Mouse (Mus musculus) left cerebral cortex, postnatal 36 days (tissue): ENCODE data around the gene Srd5a1. TPM values are rescaled to one million over a fixed set of nuclear protein-coding genes. Genes with fewer than 3 reads are reported as not detected.
"Not testable (repeated sequence)": the region's sequence is repeated elsewhere in the genome, so short reads cannot be mapped to it uniquely, and the experiment has no call there.

ENCODE experiments used
- DNase-seq, 2 experiments: peaks; one replicate each; pipeline ENCODE4 v3.0.0; 2021 to 2022; ENCODE audit warnings: low spot score in 2 of 2, mixed read lengths in 1 of 2
- intact Hi-C: fragments of 180-260 bp; cut with DNase I; formaldehyde crosslinking; loops from one replicate; pipeline ENCODE4 v1.15.1; 2025
- total RNA-seq, 2 experiments: library from RNA; stranded (reverse); gene quantifications; 2 replicates each; pipeline ENCODE4 v1.2.3; 2021

The Srd5a1 gene
- total RNA-seq, 2 experiments from 2014 or later, result 8.8 to 12.5 TPM

DNA sequence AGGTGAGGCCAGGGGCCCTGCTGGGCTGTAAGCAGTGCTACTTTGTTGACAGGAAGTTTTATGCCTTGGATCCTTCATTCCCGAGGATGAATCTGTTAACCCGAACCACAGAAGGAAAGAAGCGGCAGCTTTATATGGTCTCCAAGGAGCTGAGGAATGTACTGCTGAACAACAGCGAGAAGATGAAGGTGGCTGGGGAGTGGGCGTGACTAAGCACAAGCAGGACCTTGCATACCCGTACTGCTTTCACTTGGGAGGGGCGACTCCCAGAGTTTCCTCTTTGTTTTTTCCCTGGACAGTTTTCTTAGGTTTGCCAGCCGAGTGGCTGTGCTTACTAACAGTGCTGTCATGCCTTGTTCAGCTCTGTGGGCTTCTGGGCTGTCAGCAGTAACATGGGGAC, 19.3 kb upstream of the Srd5a1 start:
- DNase-seq, result no peak
- intact Hi-C loops, result no loop called here

DNA sequence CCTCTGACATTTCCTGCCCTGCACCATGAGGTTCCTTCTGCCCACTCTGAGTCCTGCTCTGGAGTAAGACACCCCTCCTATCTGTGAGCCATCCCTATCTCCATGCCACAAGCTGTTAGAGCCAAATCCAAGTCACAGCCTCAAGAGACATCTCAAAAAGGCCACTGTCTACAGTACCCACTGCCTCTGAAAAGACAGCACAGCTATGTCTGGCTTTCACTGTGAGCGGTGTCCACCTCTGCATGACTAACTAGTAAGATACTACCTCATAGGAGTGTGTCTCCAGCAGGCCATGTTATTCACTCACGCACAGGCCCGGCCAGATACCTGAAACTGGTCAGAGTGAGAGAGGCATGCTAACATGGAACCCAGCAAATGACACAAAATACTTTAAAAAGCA, 16.7 kb upstream of the Srd5a1 start:
- DNase-seq, result no peak
- intact Hi-C loops, result no loop called here

DNA sequence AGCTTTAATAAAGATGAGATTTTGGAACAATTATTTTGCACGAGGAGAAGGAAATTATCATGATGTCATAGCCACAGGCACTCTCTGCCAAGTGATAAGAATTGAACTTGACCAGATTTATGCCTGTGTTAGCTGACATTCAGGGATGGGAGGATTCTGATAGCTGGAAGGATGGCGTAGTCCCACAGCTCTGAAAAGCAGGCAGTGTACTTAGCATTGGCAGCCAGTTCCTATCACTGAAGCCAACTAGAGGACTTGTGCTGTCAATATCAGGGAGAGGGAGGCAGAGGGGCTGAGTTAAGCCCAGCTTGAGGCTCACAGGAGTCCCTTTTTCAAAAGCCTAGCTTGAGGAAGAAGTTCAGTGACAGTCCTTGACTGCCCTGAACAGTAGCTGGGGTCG, 13.3 kb upstream of the Srd5a1 start:
- intact Hi-C loops, result no loop called here
- no peak for DNase-seq

DNA sequence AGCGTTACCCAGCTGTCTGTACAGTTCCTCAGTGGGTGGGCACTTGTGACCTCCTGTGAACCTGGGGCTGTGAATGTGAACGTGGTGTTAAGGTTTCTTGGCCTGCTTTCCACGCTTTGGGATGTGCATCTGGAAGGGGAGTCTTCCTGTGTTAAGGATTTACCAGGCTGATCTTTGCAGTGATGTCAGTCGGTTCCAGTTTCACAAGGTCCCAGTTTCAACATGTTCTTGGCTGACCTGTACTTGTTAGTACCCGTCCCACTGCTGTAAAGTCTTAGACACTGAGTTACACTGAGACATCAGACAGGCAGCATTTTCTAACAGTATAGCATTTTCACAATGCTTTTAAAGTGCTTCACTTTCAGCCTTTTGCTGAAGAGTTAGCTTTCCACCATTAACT, 12.6 kb upstream of the Srd5a1 start:
- no peak for DNase-seq

DNA sequence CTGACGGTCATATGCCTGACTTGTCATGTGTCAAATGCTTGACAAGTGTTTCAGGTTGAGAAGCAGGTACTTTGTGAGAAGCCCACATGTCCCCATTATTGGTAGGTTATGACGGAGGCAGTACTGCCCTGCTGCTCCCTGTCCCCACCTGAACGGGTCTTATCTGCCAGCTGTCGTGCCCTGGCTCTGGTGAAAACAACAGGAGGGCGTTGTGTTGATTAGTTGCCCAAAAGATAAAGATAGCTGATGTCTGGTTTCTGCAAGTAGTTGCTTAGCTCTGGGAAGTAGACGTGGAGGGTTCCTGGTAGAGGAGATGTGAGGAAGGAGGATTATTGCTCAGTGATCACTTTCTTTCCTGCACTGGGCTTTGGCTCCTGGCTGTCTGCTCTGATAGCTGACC, 5.5 kb upstream of the Srd5a1 start:
- intact Hi-C loops, result loop anchor here (10.0 kb wide), 2 partner anchors 112 to 1032 kb away; partner anchors contain the start of genes Fastkd3 and Mtrr
- DNase-seq, result no peak

More for the DNA sequence above, 12.6 kb upstream of the Srd5a1 start:
- intact Hi-C loops, result no loop called here

DNA sequence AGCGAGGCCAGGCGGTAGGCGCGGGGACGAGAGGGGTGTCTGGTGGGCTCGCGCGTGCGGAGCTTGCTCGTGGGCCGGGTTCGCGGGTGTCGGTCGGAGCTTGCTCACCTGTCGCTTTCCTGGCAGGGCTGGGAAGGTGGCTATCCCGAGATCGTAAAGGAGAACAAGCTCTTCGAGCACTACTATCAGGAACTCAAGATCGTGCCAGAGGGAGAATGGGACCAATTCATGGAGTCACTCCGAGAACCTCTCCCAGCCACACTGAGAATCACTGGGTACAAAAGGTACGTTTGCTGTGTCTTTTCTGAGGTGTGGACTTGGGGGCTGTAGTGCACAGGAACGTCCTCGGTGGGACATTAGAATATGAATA, 918 bp upstream of the Srd5a1 start:
- DNase-seq, result no peak

DNA sequence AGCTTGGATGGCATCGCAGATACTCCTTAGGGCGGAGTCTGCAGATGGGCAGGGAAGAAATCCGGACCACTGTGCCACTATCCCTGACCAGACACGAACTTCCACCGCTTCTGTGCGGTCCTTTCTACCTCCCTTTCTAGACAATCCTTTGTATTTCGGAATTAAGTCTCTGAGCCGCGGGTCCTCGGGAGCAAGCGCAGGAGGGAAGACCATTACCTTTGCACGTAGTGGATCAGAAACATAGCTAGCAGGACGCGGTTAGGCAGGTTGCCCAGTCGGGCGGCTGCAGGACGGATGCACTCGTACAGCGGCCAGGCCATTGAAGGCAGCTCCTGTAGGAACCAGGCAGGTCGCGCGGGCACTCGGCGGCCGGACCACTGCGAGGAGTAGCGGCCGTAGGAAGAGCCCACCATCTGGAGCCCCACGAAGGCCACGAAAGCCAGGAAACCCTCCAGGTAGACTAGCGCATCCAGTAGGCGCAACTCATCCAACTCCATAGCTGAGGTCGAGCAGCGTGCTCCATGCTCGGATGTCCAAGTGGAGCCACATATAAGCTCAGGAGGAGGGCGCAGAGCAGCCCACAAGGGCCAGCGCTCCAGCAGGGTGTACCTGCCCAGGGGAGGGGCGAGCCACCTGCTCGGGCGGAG, 368 bp downstream of the Srd5a1 start:
- intact Hi-C loops, result loop anchor here (5.0 to 10.0 kb wide), 4 partner anchors 59 to 1026 kb away; partner anchors contain the start of genes Fastkd3 and Mtrr
- peak in 1 of 2 experiments; percentile 10 for DNase-seq

More for the DNA sequence above, 918 bp upstream of the Srd5a1 start:
- intact Hi-C loops, result loop anchor here (5.0 to 10.0 kb wide), 4 partner anchors 60 to 1027 kb away; partner anchors contain the start of genes Fastkd3 and Mtrr

DNA sequence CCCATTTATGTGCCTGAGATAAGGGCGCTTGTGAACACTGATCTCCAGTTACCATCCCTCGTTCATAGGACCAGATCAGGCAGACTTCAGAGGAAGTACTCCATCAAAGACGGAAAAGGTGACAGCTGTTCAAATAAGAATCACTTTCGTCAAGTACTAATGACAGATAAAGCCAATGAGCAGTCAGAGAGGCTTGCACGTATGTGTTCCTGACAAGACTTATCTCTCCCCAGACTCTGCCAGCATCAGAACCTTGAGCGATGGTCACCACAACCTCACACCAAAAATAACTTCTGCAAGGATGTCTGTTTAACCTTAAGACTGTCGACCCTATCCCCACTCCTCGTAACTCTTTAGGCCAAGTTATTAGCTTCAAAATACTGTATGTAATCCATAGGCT, 2.5 kb downstream of the Srd5a1 start:
- DNase-seq, result no peak
- intact Hi-C loops, result no loop called here

DNA sequence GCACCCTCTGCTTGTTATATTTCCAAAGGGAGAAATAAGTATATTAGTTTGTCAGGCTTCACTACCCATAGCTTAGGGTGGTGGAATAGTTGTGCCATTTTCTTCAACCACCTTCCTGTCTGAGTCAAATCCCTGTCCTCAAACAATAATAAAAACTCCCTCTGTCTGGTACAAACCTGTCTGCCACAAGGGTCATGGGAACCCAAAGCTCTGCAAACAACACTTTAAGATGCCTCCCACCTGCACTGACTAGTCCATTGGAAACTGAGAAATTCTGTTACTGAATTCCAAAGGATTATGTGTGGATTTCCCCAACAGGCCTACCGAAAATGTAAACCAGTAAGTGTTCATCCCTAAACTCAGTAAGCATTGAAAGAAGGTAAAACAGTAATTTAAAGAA, 6.6 kb downstream of the Srd5a1 start:
- intact Hi-C loops, result no loop called here
- no peak for DNase-seq

DNA sequence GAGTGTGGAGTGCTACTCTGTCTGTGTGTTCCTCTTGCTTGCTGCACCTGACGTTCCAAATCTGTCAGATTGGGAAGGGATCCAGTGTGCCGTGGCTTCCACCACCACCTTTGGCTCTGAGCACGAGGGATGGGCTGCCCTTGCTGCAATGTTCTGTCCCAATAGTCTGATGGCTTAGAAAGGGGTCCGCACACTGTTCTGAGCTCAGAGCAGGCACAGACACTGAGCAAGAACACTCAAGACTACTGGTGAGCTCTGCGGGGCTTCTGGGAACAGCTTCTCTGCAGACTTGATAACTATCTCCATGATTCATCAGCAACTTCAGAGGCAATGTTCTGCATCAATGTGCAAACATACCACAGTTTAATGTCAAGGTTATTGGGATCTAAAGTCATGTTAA, 9.9 kb downstream of the Srd5a1 start:
- intact Hi-C loops, result no loop called here
- DNase-seq, result no peak

DNA sequence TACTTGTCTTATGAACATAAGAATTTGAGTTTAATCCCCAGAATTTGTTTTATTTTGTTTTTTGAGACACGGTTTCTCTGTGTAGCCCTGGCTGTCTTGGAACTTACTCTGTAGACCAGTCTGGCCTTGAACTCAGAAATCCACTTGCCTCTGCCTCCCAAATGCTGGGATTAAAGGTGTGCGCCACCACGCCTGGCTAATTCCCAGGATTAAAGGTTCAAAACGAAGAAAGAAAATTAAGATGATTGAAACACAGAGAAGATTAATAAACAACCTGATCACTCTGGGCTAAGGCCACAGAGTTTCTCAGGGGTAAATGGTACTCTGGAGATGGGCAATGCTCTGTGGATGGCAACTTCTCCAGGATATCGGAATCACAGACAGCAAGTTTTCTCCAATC, 10.4 kb downstream of the Srd5a1 start:
- DNase-seq, intact Hi-C loops: not testable (repeated sequence)

DNA sequence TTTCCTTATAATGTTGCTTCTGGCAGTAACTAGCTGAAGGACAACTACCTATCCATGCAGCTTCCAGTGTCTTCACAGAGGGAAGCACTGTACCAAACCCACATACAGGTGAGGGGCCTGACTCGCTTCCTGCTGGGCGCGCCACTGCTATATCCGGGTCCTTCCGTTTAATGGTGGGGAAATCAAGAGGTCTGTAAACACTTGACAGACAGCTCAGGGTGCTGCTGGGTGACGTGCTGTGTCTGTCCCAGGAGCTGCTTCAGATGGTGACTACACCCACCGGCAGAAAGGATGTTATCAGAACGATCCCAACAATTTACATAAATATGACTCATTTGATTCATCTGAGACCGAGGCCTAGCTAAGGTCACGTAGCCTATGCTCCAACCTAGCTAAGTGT, 12.4 kb downstream of the Srd5a1 start:
- intact Hi-C loops, result no loop called here
- DNase-seq, result no peak

DNA sequence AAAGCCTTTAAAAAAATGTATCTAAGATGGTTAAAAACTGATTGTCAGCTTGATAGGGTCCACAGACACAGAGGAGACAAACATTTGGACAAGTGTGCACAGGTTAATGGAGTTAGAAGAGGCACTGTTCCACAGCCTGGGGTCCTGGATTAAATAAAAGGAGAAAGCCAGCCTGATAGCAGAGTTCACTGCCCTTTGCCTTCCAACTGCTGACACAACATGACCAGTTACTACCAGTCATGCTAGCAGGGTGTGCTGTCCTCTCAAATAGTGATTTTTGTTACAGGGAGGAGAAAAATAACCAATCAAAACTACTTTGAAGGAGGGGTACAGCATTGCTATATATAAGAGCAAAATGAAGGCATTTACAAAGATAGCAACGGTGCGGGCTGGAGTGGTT, 14.7 kb downstream of the Srd5a1 start:
- intact Hi-C loops, result no loop called here
- DNase-seq, result no peak

DNA sequence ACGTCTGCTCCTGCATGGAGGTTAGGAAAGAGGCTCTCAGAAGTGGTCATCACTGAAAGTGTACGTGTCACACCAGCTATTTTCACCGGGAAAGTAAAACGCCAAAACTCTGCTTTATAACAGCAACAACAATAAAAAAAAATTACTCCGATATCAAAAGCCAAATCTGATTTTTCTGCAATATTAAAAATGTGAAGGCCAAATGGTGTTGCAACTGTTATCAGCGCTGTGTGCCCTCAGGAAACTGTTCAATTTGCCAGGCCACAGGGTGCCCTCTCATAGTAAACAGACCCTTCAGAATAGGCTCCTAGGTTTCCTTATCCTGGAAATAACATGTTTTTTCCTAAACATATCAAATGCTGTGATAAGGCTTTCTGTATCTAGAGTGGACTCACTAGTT, 15.3 kb downstream of the Srd5a1 start:
- intact Hi-C loops, result no loop called here
- DNase-seq, result no peak

DNA sequence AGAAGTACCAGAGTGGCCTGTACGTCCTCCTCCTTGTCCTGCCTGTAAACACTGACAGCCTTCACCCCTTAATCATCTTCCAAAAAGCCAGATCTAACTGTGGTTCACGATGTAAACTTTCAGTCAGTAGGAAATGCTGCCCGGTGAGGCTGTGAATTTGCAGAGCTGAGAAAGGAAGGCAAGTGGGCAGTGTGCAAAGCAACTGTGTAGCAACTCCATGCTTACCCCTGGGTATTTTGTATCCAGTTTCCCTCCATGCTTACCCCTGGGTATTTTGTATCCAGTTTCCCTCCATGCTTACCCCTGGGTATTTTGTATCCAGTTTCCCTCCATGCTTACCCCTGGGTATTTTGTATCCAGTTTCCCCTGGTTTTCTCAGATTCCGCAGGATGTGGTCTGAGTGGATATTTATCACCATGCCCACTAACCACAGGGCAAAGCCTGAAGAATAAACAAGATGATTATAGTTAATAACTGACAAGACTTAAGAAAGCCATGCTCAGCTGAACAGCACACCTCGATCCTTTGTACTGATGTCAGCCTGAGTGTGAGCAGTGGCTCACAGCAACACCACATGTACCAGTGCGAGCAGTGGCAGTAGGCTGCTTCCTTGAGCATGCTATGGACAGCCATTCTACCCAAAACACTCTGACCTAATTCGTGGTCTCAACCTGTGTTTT, 16.5 kb downstream of the Srd5a1 start:
- intact Hi-C loops, result no loop called here
- no peak for DNase-seq

DNA sequence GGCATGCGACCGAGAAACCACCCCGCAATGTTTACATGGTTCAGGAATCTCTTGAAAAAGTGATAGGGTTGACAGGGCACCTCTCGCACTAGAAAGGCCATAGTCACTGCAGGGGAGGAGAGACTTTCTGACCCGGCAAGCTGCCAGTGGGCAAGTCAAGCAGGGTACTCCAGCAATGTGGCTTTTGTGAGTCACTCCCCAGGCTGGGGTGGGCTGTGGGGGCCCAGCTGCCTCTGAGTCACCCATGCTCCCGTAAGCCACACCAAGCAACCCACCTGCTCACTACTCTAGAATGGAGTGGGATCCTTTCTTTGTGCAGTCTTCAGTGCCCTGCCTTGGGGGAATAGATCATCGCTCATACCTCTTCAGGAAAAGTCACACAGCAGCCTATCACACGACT, 17.8 kb downstream of the Srd5a1 start:
- intact Hi-C loops, result no loop called here
- DNase-seq, result no peak

DNA sequence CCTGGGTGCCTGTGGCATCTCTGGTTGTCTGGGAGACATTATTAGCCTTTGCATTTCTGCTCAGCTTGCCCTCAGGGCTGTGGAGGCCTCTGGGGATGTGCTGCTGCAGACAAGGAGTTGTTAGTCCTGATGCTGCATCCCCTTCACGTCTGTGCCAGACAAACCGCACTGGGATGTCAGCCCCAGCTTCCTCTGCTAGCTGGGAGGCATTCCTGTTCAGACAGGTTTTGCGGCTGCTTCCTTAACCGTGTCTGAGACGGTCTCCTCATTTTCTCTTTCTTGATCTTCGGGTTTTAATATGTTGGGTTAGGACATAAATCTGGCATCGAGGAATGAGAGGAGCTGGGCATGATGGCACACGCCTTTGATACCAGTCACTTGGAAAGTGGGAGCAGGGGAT, 19.0 kb downstream of the Srd5a1 start:
- intact Hi-C loops, result no loop called here
- no peak for DNase-seq

DNA sequence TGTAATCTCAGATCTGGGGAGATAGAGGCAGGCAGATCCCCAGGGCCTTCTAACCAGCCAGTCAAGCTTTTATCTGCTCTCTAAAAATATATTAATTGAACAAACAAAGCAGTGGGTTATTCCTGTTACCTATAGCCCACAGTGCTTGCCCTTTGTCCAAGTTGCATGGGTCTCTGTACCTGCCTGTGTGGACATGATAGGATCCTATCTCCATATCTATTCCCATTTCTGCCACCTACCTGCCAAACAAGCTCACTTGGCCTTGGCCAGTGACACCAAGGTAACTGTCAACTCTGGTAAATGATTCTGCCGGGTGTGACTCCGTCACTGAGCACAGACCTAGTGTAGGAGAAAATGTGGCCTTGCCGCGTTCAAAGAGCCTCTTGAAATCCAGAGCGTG, 19.9 kb downstream of the Srd5a1 start:
- intact Hi-C loops, result no loop called here

DNA sequence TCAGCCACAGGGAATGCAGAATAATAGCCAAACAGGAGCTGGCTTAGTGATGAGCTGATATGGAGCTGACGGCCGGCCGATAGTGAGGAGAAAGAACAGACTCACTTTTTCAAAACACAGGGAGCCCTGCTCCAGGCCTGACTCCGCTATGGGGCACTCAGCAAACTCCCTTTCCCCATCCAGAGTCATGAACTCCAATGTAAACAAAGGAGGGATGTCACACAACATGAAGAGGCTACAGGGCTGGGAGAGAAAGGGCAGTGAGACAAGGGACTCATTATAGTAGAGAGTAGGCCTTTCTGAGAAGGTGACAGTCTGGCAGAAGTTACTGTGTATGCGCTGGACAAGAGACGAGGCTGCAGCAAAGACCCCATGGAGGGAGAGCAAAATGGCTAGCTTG, 23.0 kb downstream of the Srd5a1 start:
- intact Hi-C loops, result no loop called here

More for the DNA sequence above, 19.9 kb downstream of the Srd5a1 start:
- no peak for DNase-seq

DNA sequence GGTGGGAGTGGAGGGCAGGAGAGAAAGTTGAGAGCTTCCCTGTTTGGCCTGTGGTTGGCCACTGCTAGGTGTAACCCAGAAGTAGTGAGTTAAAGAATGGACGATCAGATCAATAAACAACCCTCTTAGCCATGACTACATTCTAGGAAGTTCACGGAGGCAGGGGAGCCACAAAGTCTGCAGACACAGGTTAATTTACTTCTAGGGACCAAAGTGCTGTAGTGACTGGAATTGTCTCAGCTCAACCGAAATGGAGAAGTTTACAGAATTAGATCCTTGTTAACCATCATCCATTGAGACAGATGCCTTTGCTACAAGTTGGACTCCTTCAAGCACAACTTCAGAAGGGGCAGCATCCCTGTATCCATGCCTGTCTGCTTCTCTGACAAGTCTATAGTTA, 23.4 kb downstream of the Srd5a1 start:
- DNase-seq, result no peak
- intact Hi-C loops, result no loop called here

More for the DNA sequence above, 23.0 kb downstream of the Srd5a1 start:
- no peak for DNase-seq

DNA sequence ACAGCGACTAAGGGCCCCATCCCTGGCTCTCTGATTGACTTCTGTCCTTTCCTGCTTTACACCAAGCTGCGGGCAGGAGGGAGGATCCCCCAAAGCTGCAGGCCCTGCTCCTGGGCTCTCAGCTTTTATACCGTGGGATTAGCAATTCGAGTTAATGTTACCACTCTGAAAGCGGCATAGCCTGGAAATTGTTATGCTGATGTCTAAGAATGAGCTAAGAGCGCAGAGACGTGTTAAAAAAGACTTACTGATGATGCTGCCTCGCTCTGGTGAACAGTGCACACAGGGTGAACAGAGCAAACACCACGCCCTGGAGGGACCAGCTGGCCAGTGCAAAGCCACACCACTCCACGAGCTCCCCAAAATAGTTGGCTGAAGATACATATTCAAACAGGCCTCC, 24.9 kb downstream of the Srd5a1 start:
- no peak for DNase-seq

More for the DNA sequence above, 24.9 kb downstream of the Srd5a1 start:
- intact Hi-C loops, result no loop called here
